Mouse (Mus musculus) spleen, embryonic (tissue): ENCODE measurements around the gene Acvr2a.

Experiments
- CTCF ChIA-PET: fragments of 350-600 bp; sonication (Branson Sonifier 250); formaldehyde crosslinking; loops from one replicate; lab custom pipeline; 2022; lab: Charles Lee

Acvr2a gene

DNA sequence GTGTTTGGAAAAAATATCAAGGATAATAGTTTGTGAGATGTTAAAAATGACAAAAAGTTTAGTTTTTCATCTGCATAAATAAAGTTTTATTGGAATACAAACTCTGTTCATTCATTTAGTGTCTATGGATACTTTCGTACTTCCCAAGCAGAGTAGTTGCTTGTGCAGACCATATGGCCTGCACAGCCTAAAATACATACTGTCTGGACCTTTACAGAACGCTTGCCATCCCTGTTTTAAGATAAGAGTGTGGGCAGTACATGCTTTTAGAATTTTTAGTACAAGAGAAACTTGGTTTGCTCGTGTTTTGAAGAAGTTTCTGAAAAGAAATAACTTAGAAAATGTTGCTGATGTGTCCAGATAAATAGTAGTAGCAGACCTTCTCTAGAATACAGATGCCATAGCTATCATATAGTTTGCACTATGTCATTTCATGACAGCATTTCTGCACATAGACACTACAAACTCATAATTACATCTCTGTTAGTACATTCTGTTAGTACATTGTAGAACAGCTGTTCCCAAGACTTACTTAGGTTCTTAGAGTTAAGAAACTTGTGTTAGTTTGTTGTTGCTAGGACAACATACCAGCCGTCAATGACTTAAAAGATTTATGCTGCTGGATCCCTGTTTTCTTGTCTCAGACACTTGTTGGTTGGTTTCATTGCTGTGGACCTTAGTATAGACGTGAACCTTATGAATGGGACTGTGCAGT is 54.4 kb downstream of the Acvr2a start:
- CTCF ChIA-PET: no interaction called here

- CTCF ChIA-PET: no interaction called here
Measured at GRCm38 (mm10) chr2:48885945-48886344, 72.0 kb downstream of the Acvr2a start.

DNA sequence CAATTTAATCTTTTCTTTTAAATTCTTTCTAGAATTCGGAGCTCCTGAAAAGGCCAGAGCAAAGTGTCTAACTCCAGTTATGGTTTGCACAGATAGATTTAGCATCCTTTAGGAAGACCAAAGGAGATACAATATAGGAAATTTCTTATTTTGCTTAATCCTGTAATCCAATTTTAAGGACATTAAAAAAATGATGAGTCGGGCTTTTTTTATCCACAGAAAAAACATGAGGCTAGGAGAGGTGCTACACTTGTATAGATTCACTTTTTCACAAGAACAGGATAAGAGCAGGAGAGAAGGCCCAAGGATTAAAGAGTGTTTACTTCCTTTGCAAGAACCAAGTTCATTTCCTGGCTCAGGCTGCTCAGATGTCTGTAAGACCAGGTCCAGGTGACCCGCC is 81.3 kb downstream of the Acvr2a start:
- CTCF ChIA-PET: no interaction called here

DNA sequence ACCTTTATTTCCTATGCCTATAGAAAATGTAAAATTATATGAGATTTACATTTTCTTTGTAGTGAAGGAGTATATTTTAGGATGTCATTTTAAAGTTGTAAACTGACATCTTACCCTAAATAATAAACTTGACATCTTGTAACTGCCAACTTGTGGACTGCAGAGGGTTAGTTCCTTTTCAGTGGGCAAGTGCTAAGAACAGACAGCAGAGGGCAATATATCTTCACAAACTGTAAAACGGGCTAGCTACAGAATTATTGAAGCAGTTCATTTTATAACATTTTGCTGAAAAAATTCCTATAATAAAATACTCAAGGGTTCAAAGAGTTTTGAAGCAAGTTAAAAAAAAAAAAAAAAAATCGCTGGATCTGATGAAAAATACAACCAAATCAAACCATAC is 95.0 kb downstream of the Acvr2a start:
- CTCF ChIA-PET: interaction anchor here (0.7 kb wide), 1 partner anchor 805 kb away, joined by 5 read pairs; no protein-coding TSS in a partner anchor

DNA sequence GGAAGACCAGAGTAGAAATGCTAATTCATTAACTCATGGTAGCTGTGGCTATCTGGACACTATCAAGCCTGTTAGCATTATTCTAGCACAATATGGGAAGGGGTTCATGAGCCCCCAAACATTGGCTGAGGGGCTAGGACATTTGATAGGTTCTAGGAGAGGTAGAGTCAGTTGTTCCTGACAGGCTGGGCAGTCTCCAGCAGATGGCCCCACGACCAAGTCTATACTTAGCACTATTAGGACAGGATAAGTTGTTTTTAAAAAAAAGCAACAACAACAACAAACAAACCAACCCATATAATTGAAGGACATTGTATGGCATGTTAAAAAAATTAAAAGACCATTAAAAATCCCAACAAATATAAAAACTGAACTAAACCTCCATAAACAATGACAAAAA is 100.3 kb downstream of the Acvr2a start:
- CTCF ChIA-PET: no interaction called here

DNA sequence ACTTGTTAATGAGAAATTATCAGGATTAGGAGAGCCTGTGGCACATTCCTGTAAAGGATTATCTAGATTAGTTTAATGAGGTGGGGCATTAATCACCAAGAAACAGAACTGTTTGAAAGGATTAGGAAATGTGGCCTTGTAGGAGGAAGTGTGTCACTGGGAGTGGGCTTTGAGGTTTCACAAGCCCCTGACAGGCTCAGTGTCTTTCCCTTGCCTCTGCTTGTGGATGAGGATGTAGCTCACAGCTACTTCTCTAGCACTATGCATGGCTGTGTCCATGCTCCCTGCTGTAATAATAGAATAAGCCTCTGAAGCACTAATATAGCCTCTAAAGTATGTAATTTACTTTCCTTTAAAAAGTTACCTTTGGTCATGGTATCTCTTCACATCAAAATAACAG is 101.9 kb downstream of the Acvr2a start:
- CTCF ChIA-PET: no interaction called here

DNA sequence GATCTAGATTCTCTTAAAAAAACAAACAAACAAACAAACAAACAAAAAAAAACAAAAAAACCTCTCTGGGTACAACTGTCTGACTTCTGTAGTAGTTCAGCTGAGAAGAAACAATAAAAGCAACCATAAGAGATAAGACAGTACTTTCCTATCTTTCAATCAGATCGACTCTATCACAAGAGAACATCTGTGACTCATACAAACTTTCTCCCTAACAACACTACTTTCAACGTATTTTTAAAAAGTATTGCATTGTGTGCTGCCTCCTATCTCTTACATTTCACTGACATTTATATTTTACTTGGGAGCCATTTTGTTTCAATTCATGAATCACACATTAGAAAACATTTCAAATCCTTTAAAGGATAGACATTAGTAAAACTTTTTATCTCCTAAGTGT is 121.1 kb downstream of the Acvr2a start:
- CTCF ChIA-PET: no interaction called here

DNA sequence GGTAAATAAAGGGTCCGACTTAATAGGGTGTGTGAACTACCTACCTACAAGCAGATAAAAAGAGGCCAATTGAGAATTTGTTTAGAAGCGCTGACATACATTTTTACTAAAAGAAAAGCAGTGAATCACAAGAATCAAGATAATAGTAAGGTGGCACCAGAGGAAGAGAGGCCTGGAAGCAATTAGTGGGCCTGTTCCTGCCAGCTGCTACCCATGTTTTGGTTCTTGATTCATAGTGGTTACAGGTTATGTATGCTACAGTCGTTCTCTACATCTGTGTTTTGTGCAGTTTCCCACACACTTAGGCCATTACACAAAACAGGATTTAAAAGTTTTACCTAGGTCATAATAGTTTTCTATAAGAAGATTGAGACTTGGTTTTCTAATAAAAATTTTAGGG is 133.9 kb downstream of the Acvr2a start:
- CTCF ChIA-PET: interaction anchor here (0.7 kb wide), 1 partner anchor 40 kb away, joined by 4 read pairs; no protein-coding TSS in a partner anchor

DNA sequence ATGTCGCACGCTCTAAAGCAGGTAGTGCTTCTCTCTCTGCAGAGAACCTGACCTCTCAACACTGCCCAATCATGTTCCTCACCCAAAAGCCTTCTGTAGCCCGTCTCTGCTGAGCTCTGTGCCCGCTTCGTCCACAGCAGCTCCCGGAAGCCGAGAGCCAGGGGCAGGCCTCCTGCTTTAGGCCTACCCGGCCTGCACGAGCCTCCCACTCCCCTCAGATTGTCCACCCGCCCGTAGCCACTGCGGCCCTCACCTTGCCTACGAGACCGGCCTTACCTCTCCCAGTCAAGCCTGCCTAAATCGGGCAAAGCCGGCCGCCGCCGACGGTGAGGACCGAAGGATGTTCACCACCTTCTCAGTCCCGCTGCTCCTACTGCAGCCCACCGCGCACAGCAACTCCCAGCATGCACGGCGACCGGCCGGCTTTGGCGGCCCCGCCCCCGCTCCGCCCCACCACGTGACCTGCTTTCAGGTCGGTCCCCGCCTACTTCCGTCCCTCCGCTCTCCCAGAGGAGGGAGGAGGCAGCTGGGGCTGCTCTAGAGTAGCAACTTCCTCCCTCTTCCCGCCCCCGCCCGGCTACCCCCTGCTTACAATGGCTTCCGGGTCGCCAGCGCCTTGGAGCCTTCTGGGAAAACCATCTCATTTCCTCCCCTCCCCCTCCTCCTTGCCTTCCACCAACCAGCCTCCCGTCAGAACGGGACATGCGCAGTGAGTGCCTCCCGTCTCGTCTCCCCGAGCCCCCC is 135.1 kb downstream of the Acvr2a start, which contains the start of gene Mbd5:
Gene Mbd5, plus strand, starts transcription at position 668 of the 744 bp plus-strand sequence.
- CTCF ChIA-PET: interaction anchor here (0.6 kb wide), 1 partner anchor 43 kb away, joined by 5 read pairs; no protein-coding TSS in a partner anchor

- CTCF ChIA-PET: interaction anchor here (0.6 kb wide), 1 partner anchor 44 kb away, joined by 5 read pairs; no protein-coding TSS in a partner anchor
Measured at GRCm38 (mm10) chr2:48949743-48950251, 135.9 kb downstream of the Acvr2a start.

GRCm38 (mm10) chr2:48950252-48950315 is 136.2 kb downstream of the Acvr2a start, which contains the start of gene Orc4:
Gene Orc4, minus strand, starts transcription at chr2:48950277.
- CTCF ChIA-PET: no interaction called here

DNA sequence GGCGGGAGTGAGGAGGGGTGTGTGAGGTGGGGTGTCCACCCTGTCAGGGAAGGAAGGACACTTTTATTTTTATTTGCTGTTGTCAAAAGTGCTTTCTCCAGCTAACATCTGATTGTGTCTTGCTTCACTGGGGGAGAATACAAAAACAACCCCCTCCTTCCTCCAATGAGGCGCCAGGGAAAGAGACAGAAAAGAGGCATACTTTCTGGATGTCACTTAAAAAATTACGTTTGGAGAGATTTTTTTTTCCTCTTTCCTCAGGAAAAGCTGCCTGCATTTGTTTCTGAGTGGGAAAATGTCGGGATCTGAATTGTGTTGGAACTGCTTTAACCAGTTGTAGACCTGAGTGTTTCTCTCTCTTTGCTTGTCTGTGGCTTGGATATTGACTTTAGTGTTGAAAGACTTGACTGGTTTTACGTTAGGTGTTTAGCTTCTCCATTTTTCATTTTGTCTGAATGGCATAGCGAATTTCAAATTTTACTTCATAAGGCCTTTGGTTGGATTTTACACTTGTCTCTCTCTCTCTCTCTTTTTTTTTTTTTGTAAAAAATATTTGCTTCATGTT is 136.5 kb downstream of the Acvr2a start:
- CTCF ChIA-PET: no interaction called here
